Mouse (Mus musculus) urinary bladder, adult 2 months (tissue): ENCODE results near the gene Tbc1d10b. TPM values are rescaled to one million over a fixed set of nuclear protein-coding genes. Genes with fewer than 3 reads are reported as not detected.
"Not testable (repeated sequence)": the region's sequence is repeated elsewhere in the genome, so short reads cannot be mapped to it uniquely, and the experiment has no call there.

Experiments used
- DNase-seq: peaks from one replicate; pipeline ENCODE4 v3.0.0; 2022; ENCODE audit warnings: low spot score
- polyA plus RNA-seq: library from polyadenylated mRNA; depleted of rRNA; stranded (reverse); fragments of >200 nt; gene quantifications from 2 replicates; pipeline ENCODE4 v1.2.3, GENCODE M21; 2012

Gene Tbc1d10b
- polyA plus RNA-seq, 1 experiment, result 23.0 TPM

GRCm38 (mm10) chr7:127207374-127208294 lies 634 bp downstream of the Tbc1d10b start:
- no peak for DNase-seq

GRCm38 (mm10) chr7:127206606-127207005 lies 1.7 kb downstream of the Tbc1d10b start:
- DNase-seq, result no peak

- DNase-seq, result no peak
These were observed 11.8 kb downstream of the Tbc1d10b start for GRCm38 (mm10) chr7:127196484-127196883.

- peak; percentile 80 for DNase-seq
These were observed 12.5 kb downstream of the Tbc1d10b start, which contains the start of gene Cd2bp2 for GRCm38 (mm10) chr7:127195544-127196295. Cd2bp2 (minus strand) TSS chr7:127196050.

GRCm38 (mm10) chr7:127194633-127195029 lies 13.6 kb downstream of the Tbc1d10b start:
- DNase-seq, result no peak

- no peak for DNase-seq
These were observed 14.1 kb downstream of the Tbc1d10b start for GRCm38 (mm10) chr7:127194011-127194632.

- no peak for DNase-seq
These were observed 15.3 kb downstream of the Tbc1d10b start for GRCm38 (mm10) chr7:127192989-127193388.

- no peak for DNase-seq
These were observed 17.6 kb downstream of the Tbc1d10b start for GRCm38 (mm10) chr7:127190672-127191071.

GRCm38 (mm10) chr7:127188305-127189276 lies 19.7 kb downstream of the Tbc1d10b start:
- DNase-seq, result no peak

- DNase-seq, result no peak
These were observed 20.9 kb downstream of the Tbc1d10b start for GRCm38 (mm10) chr7:127187351-127187750.

- DNase-seq, result no peak
These were observed 22.7 kb downstream of the Tbc1d10b start for GRCm38 (mm10) chr7:127185601-127186000.

GRCm38 (mm10) chr7:127184720-127185119 lies 23.5 kb downstream of the Tbc1d10b start:
- no peak for DNase-seq

- DNase-seq, result no peak
These were observed 24.4 kb downstream of the Tbc1d10b start for GRCm38 (mm10) chr7:127183828-127184227.

- no peak for DNase-seq
These were observed 24.9 kb downstream of the Tbc1d10b start for GRCm38 (mm10) chr7:127183345-127183744.

GRCm38 (mm10) chr7:127181724-127182123 lies 26.5 kb downstream of the Tbc1d10b start:
- DNase-seq, result not testable (repeated sequence)

- DNase-seq, result no peak
These were observed 27.5 kb downstream of the Tbc1d10b start for GRCm38 (mm10) chr7:127180783-127181182.

- DNase-seq, result no peak
These were observed 31.3 kb downstream of the Tbc1d10b start for GRCm38 (mm10) chr7:127176937-127177336.

- no peak for DNase-seq
These were observed 41.8 kb downstream of the Tbc1d10b start for GRCm38 (mm10) chr7:127166501-127166900.

- DNase-seq, result no peak
These were observed 42.4 kb downstream of the Tbc1d10b start for GRCm38 (mm10) chr7:127165607-127166493.

- no peak for DNase-seq
These were observed 44.3 kb downstream of the Tbc1d10b start for GRCm38 (mm10) chr7:127164002-127164401.
